Mouse (Mus musculus) MEL (cell line): ENCODE data around the gene Csnk1d. TPM values are rescaled to one million over a fixed set of nuclear protein-coding genes. Genes with fewer than 3 reads are reported as not detected.

Source experiments
- DNase-seq: peaks from one replicate; pipeline ENCODE4 v3.0.0; 2011; ENCODE audit warnings: low read depth, low spot score
- H3K27ac ChIP-seq: 2 replicates; pipeline ENCODE4 v1.5.1; 2012; ENCODE audit warnings: low read depth, mild to moderate bottlenecking, control low read depth, low read length, moderate library complexity; ENCODE audit not compliant: control insufficient read depth
- H3K27me3 ChIP-seq, 2 experiments: fragments of 150-350 bp in 1 of 2; sonication (generic) in 1 of 2; 2 replicates each; pipeline ENCODE4 v1.6.1; 2012; ENCODE audit warnings: low read length in 2 of 2, mild to moderate bottlenecking in 2 of 2, improper control_type of control experiment in 1 of 2, moderate library complexity in 1 of 2; ENCODE audit not compliant: insufficient read depth in 2 of 2, control insufficient read depth in 1 of 2
- H3K36me3 ChIP-seq, 2 experiments: 2 replicates each; pipeline ENCODE4 v1.6.1; 2012 to 2014; ENCODE audit warnings: low read length in 2 of 2, improper control_type of control experiment in 1 of 2, inconsistent platforms in 1 of 2, mild to moderate bottlenecking in 1 of 2; ENCODE audit not compliant: insufficient read depth in 2 of 2, control insufficient read depth in 1 of 2
- H3K4me1 ChIP-seq, 2 experiments: fragments of 150-350 bp in 1 of 2; sonication (generic) in 1 of 2; 2 replicates each; pipeline ENCODE4 v1.6.1; 2012; ENCODE audit warnings: low read length in 2 of 2, improper control_type of control experiment in 1 of 2, mild to moderate bottlenecking in 1 of 2; ENCODE audit not compliant: insufficient read depth in 2 of 2, control insufficient read depth in 1 of 2
- H3K4me3 ChIP-seq, 2 experiments: fragments of 150-350 bp in 1 of 2; sonication (generic) in 1 of 2; 2 replicates each; pipeline ENCODE4 v1.5.1; 2012; ENCODE audit warnings: low read depth in 2 of 2, low read length in 2 of 2, mild to moderate bottlenecking in 2 of 2, moderate library complexity in 2 of 2, control low read depth in 1 of 2, improper control_type of control experiment in 1 of 2; ENCODE audit not compliant: control insufficient read depth in 1 of 2, insufficient read depth in 1 of 2
- H3K79me2 ChIP-seq: 2 replicates; pipeline ENCODE4 v1.6.1; 2012; ENCODE audit warnings: mild to moderate bottlenecking, low read length, moderate library complexity; ENCODE audit not compliant: control insufficient read depth, poor library complexity, insufficient read depth
- H3K9ac ChIP-seq: 2 replicates; pipeline ENCODE4 v1.6.1; 2012; ENCODE audit warnings: low read depth, mild to moderate bottlenecking, control low read depth, low read length, moderate library complexity; ENCODE audit not compliant: control insufficient read depth, poor library complexity, severe bottlenecking
- H3K9me3 ChIP-seq: fragments of 150-350 bp; sonication (generic); replicated peaks from 2 replicates; pipeline ENCODE4 v1.6.1; 2012; ENCODE audit warnings: mild to moderate bottlenecking, low read length, improper control_type of control experiment, moderate library complexity; ENCODE audit not compliant: insufficient read depth
- BHLHE40 ChIP-seq: IDR thresholded peaks from 2 replicates; pipeline ENCODE4 v1.6.1; 2012; ENCODE audit warnings: low read depth, mild to moderate bottlenecking, inconsistent platforms, low read length, improper control_type of control experiment, borderline replicate concordance
- CHD1 ChIP-seq: IDR thresholded peaks from 2 replicates; pipeline ENCODE4 v1.6.1; 2012; ENCODE audit warnings: low read depth, mild to moderate bottlenecking, inconsistent platforms, low read length, improper control_type of control experiment
- CHD2 ChIP-seq: IDR thresholded peaks from 2 replicates; pipeline ENCODE4 v1.6.1; 2011; ENCODE audit warnings: low read length, improper control_type of control experiment
- E2F4 ChIP-seq: IDR thresholded peaks from 2 replicates; pipeline ENCODE4 v1.6.1; 2011; ENCODE audit warnings: low read depth, low read length, improper control_type of control experiment, borderline replicate concordance
- ELF1 ChIP-seq: IDR thresholded peaks from 2 replicates; pipeline ENCODE4 v1.6.1; 2014; ENCODE audit warnings: low read depth, mild to moderate bottlenecking, inconsistent platforms, low read length, improper control_type of control experiment, moderate library complexity
- EP300 ChIP-seq, 2 experiments: IDR thresholded peaks; 2 replicates each; pipeline ENCODE4 v1.6.1; 2011; ENCODE audit warnings: improper control_type of control experiment in 2 of 2, low read length in 2 of 2, low read depth in 1 of 2, mild to moderate bottlenecking in 1 of 2
- ETS1 ChIP-seq: IDR thresholded peaks from 2 replicates; pipeline ENCODE4 v1.6.1; 2012; ENCODE audit warnings: low read depth, mild to moderate bottlenecking, inconsistent platforms, low read length, improper control_type of control experiment, moderate library complexity
- GATA1 ChIP-seq: IDR thresholded peaks from 2 replicates; pipeline ENCODE4 v1.6.1; 2011; ENCODE audit warnings: low read depth, low read length, improper control_type of control experiment
- HCFC1 ChIP-seq: IDR thresholded peaks from 2 replicates; pipeline ENCODE4 v1.6.1; 2012; ENCODE audit warnings: low read depth, mild to moderate bottlenecking, inconsistent platforms, low read length, improper control_type of control experiment, moderate library complexity
- JUND ChIP-seq: IDR thresholded peaks from 2 replicates; pipeline ENCODE4 v1.6.1; 2011; ENCODE audit warnings: low read depth, mild to moderate bottlenecking, improper control_type of control experiment, low read length
- KAT2A ChIP-seq: conservative IDR thresholded peaks from 2 replicates; pipeline ENCODE4 v1.6.1; 2012; ENCODE audit warnings: low read depth, low read length, improper control_type of control experiment, inconsistent platforms
- MAFK ChIP-seq: IDR thresholded peaks from 2 replicates; pipeline ENCODE4 v1.6.1; 2011; ENCODE audit warnings: low read depth, mild to moderate bottlenecking, low read length, improper control_type of control experiment, borderline replicate concordance
- MAX ChIP-seq: IDR thresholded peaks from 2 replicates; pipeline ENCODE4 v1.6.1; 2011; ENCODE audit warnings: low read length, improper control_type of control experiment
- MAZ ChIP-seq: IDR thresholded peaks from 2 replicates; pipeline ENCODE4 v1.6.1; 2012; ENCODE audit warnings: low read depth, mild to moderate bottlenecking, inconsistent platforms, low read length, improper control_type of control experiment
- MEF2A ChIP-seq: IDR thresholded peaks from 2 replicates; pipeline ENCODE4 v1.6.1; 2014; ENCODE audit warnings: low read depth, mild to moderate bottlenecking, inconsistent platforms, low read length, improper control_type of control experiment; ENCODE audit not compliant: poor library complexity, insufficient replicate concordance, severe bottlenecking; ENCODE audit errors: extremely low read depth
- MXI1 ChIP-seq: IDR thresholded peaks from 2 replicates; pipeline ENCODE4 v1.6.1; 2011; ENCODE audit warnings: mild to moderate bottlenecking, low read depth, low read length, improper control_type of control experiment
- MYB ChIP-seq: IDR thresholded peaks from 2 replicates; pipeline ENCODE4 v1.6.1; 2011; ENCODE audit warnings: mild to moderate bottlenecking, low read depth, low read length, improper control_type of control experiment
- MYC ChIP-seq: IDR thresholded peaks from 2 replicates; pipeline ENCODE4 v1.6.1; 2011; ENCODE audit warnings: low read depth, mild to moderate bottlenecking, low read length, improper control_type of control experiment, moderate library complexity
- NELFE ChIP-seq: IDR thresholded peaks from 2 replicates; pipeline ENCODE4 v1.6.1; 2011; ENCODE audit warnings: low read depth, low read length, improper control_type of control experiment
- NRF1 ChIP-seq: IDR thresholded peaks from 2 replicates; pipeline ENCODE4 v1.6.1; 2014; ENCODE audit warnings: low read depth, mild to moderate bottlenecking, inconsistent platforms, low read length, improper control_type of control experiment, moderate library complexity; ENCODE audit not compliant: poor library complexity, insufficient read depth, severe bottlenecking
- POLR2A ChIP-seq, 2 experiments: IDR thresholded peaks; 2 replicates each; pipeline ENCODE4 v1.6.1; 2011 to 2012; ENCODE audit warnings: low read length in 2 of 2, mild to moderate bottlenecking in 2 of 2, control low read depth in 1 of 2, improper control_type of control experiment in 1 of 2, low read depth in 1 of 2, moderate library complexity in 1 of 2; ENCODE audit not compliant: control insufficient read depth in 1 of 2, insufficient read depth in 1 of 2, poor library complexity in 1 of 2
- POLR2AphosphoS2 ChIP-seq: IDR thresholded peaks from 2 replicates; pipeline ENCODE4 v1.6.1; 2011; ENCODE audit warnings: low read length, improper control_type of control experiment
- POLR2AphosphoS5 ChIP-seq: IDR thresholded peaks from 2 replicates; pipeline ENCODE4 v1.6.1; 2012; ENCODE audit warnings: low read depth, borderline replicate concordance, mild to moderate bottlenecking, inconsistent platforms, low read length, moderate library complexity, mixed read lengths
- RAD21 ChIP-seq: IDR thresholded peaks from 2 replicates; pipeline ENCODE4 v1.6.1; 2011; ENCODE audit warnings: mild to moderate bottlenecking, low read depth, low read length, improper control_type of control experiment
- RCOR1 ChIP-seq: IDR thresholded peaks from 2 replicates; pipeline ENCODE4 v1.6.1; 2012; ENCODE audit warnings: low read depth, mild to moderate bottlenecking, inconsistent platforms, low read length, improper control_type of control experiment
- SIN3A ChIP-seq: IDR thresholded peaks from 2 replicates; pipeline ENCODE4 v1.6.1; 2012; ENCODE audit warnings: low read length, improper control_type of control experiment, inconsistent platforms
- SMC3 ChIP-seq: IDR thresholded peaks from 2 replicates; pipeline ENCODE4 v1.6.1; 2011; ENCODE audit warnings: low read depth, low read length, improper control_type of control experiment
- TAL1 ChIP-seq: IDR thresholded peaks from 2 replicates; pipeline ENCODE4 v1.6.1; 2012; ENCODE audit warnings: mild to moderate bottlenecking, inconsistent platforms, low read length, moderate library complexity, mixed read lengths
- TBP ChIP-seq: IDR thresholded peaks from 2 replicates; pipeline ENCODE4 v1.8.0; 2011; ENCODE audit warnings: low read depth, low read length, improper control_type of control experiment
- TCF12 ChIP-seq: IDR thresholded peaks from 2 replicates; pipeline ENCODE4 v1.6.1; 2014; ENCODE audit warnings: low read depth, mild to moderate bottlenecking, inconsistent platforms, low read length, improper control_type of control experiment, moderate library complexity
- UBTF ChIP-seq: IDR thresholded peaks from 2 replicates; pipeline ENCODE4 v1.6.1; 2012; ENCODE audit warnings: low read depth, mild to moderate bottlenecking, inconsistent platforms, low read length, improper control_type of control experiment, moderate library complexity, borderline replicate concordance; ENCODE audit not compliant: insufficient read depth
- USF1 ChIP-seq: IDR thresholded peaks from 2 replicates; pipeline ENCODE4 v1.6.1; 2014; ENCODE audit warnings: low read depth, mild to moderate bottlenecking, inconsistent platforms, low read length, improper control_type of control experiment, moderate library complexity
- USF2 ChIP-seq, 2 experiments: IDR thresholded peaks; 2 replicates each; pipeline ENCODE4 v1.6.1; 2011 to 2012; ENCODE audit warnings: improper control_type of control experiment in 2 of 2, low read length in 2 of 2, borderline replicate concordance in 1 of 2, inconsistent platforms in 1 of 2, low read depth in 1 of 2, mild to moderate bottlenecking in 1 of 2; ENCODE audit not compliant: insufficient read depth in 1 of 2
- ZC3H11A ChIP-seq: IDR thresholded peaks from 2 replicates; pipeline ENCODE4 v1.6.1; 2012; ENCODE audit warnings: low read depth, mild to moderate bottlenecking, inconsistent platforms, low read length, improper control_type of control experiment
- ZKSCAN1 ChIP-seq: IDR thresholded peaks from 2 replicates; pipeline ENCODE4 v1.6.1; 2012; ENCODE audit warnings: low read depth, mild to moderate bottlenecking, inconsistent platforms, low read length, improper control_type of control experiment, moderate library complexity
- ZMIZ1 ChIP-seq: IDR thresholded peaks from 2 replicates; pipeline ENCODE4 v1.6.1; 2012; ENCODE audit warnings: low read depth, mild to moderate bottlenecking, inconsistent platforms, low read length, improper control_type of control experiment, moderate library complexity
- polyA plus RNA-seq, 2 experiments: library from polyadenylated mRNA; stranded (reverse) in 1 of 2; unstranded in 1 of 2; fragments of >175 nt in 1 of 2; fragments of >200 nt in 1 of 2; gene quantifications; 2 replicates each; pipeline versions ENCODE4 v1.2.1 to v1.2.4; 2012; ENCODE audit warnings: low replicate concordance in 2 of 2, low read depth in 1 of 2; ENCODE audit not compliant: insufficient read length in 2 of 2, insufficient read depth in 1 of 2, missing spikeins in 1 of 2
- total RNA-seq: library from RNA; depleted of rRNA; stranded (reverse); fragments of 300-350 nt; gene quantifications from 2 replicates; pipeline ENCODE4 v1.2.3, GENCODE M21; 2012; rRNA removed

Csnk1d gene
- total RNA-seq (81.3 and 83.2 TPM in 2 replicates), polyA plus RNA-seq (100 to 1,000 TPM; 121 to 329 TPM)

GRCm38 (mm10) chr11:120990951-120991526 is at the start of gene Csnk1d:
Gene Csnk1d, minus strand, starts transcription at chr11:120991330.
- H3K27ac ChIP-seq = peak within 1 kb of the TSS; percentile 72
- H3K4me3 ChIP-seq = peak within 1 kb of the TSS; percentile 83 to 99
- peak within 1 kb of the TSS; percentile 97 for H3K9ac ChIP-seq
- no peaks in the 10 kb centered on the region for H3K9me3 ChIP-seq
- peaks cover 14 to 33% of the 10 kb centered on the region in 2 experiments for H3K36me3 ChIP-seq
- peaks cover 21 to 30% of the 10 kb centered on the region in 2 experiments for H3K4me1 ChIP-seq
- no peaks in the 10 kb centered on the region for H3K27me3 ChIP-seq
- H3K79me2 ChIP-seq = peaks cover 59% of the 10 kb centered on the region
- peak; percentile 98 for DNase-seq
- TF ChIP-seq POLR2AphosphoS5 = no peak
- TF ChIP-seq TAL1 = no peak
- TF ChIP-seq ELF1 = peak; percentile 77
- TF ChIP-seq MXI1 = peak; percentile 80; the same call in 1 of the 2 replicates
- TF ChIP-seq MYC = peak; percentile 60; the same call in 1 of the 2 replicates
- no peak for TF ChIP-seq BHLHE40
- TF ChIP-seq ZKSCAN1 = no peak
- TF ChIP-seq MAFK = no peak
- no peak for TF ChIP-seq RAD21
- no peak for TF ChIP-seq CHD2
- TF ChIP-seq KAT2A = peak; percentile 100
- TF ChIP-seq ZMIZ1 = peak; percentile 80; the same call in 1 of the 2 replicates
- peak; percentile 93 for TF ChIP-seq POLR2AphosphoS2
- peak; percentile 92 for TF ChIP-seq MAZ
- no peak for TF ChIP-seq CHD1
- peak; percentile 58 for TF ChIP-seq TCF12
- TF ChIP-seq SMC3 = no peak
- peak; percentile 71; the same call in 1 of the 2 replicates for TF ChIP-seq JUND
- TF ChIP-seq UBTF = no peak
- TF ChIP-seq RCOR1 = peak; percentile 35; the same call in 1 of the 2 replicates
- TF ChIP-seq NELFE = peak; percentile 50
- TF ChIP-seq ETS1 = peak; percentile 37; the same call in 1 of the 2 replicates
- TF ChIP-seq USF1 = no peak
- no peak for TF ChIP-seq MYB
- TF ChIP-seq ZC3H11A = no peak
- TF ChIP-seq NRF1 = peak; percentile 81
- peak; percentile 75 for TF ChIP-seq SIN3A
- TF ChIP-seq POLR2A (IDR thresholded peaks at IDR 0.05; ENCODE audit: control insufficient read depth in 1 of 2, insufficient read depth in 1 of 2, low read depth in 1 of 2, low read length in 2 of 2, poor library complexity in 1 of 2) = peak; percentile 85 to 88
- TF ChIP-seq GATA1 = no peak
- TF ChIP-seq MAX = peak; percentile 80
- no peak for TF ChIP-seq MEF2A
- TF ChIP-seq TBP = peak; percentile 82
- no peak for TF ChIP-seq USF2 (IDR thresholded peaks at IDR 0.05; ENCODE audit: borderline replicate concordance in 1 of 2, insufficient read depth in 1 of 2, low read depth in 1 of 2, low read length in 2 of 2)
- no peak for TF ChIP-seq EP300 (IDR thresholded peaks at IDR 0.05; ENCODE audit: low read depth in 1 of 2, low read length in 2 of 2)
- TF ChIP-seq E2F4 = no peak
- TF ChIP-seq HCFC1 = peak; percentile 78
